Mouse (Mus musculus): ENCODE measurements around the gene Brms1l. TPM values are rescaled to one million over a fixed set of nuclear protein-coding genes. Genes with fewer than 3 reads are reported as not detected.
"Not testable (repeated sequence)": the region's sequence is repeated elsewhere in the genome, so short reads cannot be mapped to it uniquely, and the experiment has no call there.

Brms1l gene
- 10 to 100 TPM; 13.7 to 23.0 (median 14.9) TPM for total RNA-seq (2022)

GRCm38 (mm10) chr12:55836199-55836951 lies at the start of gene Brms1l:
Gene Brms1l, plus strand, starts transcription at chr12:55836324.
- DNase-seq (ENCODE audit: low spot score in 2 of 2), result peak; percentile 88 to 94

DNA sequence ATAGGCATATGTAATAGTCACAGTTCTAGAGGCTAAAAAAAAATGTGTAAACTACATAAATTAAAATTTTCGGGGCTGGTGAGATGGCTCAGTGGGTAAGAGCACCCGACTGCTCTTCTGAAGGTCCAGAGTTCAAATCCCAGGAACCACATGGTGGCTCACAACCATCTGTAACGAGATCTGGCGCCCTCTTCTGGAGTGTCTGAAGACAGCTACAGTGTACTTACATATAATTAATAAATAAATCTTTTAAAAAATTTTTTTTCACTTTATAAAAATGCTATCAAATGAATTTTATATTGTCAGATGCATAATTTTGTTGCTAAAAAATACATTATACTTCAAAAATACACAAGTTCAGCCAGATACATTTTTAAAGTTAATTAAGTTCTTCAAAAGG lies 41.6 kb upstream of the Brms1l start:
- not testable (repeated sequence) for DNase-seq (ENCODE audit: low spot score in 2 of 2)

DNA sequence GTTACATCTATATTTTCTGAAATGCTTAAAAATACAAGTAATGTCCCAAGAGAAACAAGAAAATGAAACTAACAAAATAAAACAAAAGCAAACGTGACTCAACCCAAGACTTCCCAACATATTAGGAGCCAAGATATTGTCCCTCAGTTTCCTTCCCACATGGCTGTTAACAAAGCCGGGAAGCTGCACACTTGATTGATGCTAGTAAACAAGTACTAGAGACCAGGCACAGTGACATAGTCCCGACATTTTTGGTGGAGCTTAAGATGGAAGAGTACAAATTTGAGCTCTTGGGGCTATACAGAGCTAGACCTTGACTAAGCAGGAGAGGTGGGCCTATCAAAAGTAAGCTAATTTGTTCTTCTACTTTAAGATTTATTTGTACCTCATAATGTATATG lies 39.0 kb upstream of the Brms1l start:
- DNase-seq (ENCODE audit: low spot score in 2 of 2), result no peak

DNA sequence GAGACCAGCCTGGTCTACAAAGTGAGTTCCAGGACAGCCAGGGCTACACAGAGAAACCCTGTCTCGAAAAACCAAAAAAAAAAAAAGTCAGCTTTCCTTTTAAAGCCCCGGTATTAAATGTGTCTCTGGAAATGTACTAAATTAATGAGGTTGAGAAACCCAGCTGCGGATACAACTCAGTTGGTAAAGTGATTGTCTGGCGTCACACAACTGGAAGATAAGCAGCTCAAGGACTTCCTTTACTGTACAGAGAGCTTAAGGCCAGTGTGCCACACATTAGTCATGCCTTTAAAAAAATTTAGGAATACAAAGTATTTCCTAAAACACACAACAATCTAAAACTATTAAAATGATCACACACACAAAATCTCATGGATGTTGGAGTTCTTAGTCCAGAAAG lies 37.4 kb upstream of the Brms1l start:
- DNase-seq (ENCODE audit: low spot score in 2 of 2), result no peak

- no peak for DNase-seq (ENCODE audit: low spot score in 2 of 2)
Measured at GRCm38 (mm10) chr12:55800144-55800543, 36.0 kb upstream of the Brms1l start.

DNA sequence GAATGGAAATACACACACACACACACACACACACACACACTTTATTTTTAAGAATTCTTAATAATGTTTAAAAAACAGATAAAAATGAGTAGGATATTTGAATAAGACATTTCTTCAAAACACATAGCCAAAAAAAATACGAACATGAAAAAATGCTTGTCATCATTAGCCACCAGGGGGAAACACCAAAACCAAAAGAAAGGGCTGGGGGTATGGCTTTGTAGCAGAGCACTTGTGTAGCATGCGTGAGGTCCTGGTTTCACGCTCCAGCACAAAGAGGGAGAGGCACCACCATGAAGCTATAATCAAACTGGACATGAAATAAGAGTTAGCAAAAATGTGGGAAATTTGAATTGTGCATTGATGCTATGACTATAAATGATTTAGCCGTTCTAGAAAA lies 35.0 kb upstream of the Brms1l start:
- no peak for DNase-seq (ENCODE audit: low spot score in 2 of 2)

DNA sequence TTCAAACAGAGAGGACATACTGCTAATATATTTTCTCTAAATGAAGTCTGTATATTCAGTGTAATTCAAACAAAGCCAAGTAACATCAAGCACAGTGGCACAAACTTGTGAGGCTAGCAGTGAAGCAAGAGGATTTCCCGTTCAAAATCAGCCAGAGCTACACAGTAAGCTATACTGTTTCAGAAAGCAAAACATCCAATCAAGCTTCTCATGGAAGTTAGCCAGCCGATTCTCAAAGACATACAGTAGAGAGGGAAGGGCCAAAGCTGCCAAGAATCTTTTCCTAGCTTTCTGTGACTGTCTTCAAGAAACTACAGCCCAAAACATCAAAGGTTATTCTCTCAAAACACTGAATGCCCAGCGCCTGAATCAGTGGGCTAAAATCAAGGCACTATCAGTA lies 31.1 kb upstream of the Brms1l start:
- DNase-seq (ENCODE audit: low spot score in 2 of 2), result no peak

DNA sequence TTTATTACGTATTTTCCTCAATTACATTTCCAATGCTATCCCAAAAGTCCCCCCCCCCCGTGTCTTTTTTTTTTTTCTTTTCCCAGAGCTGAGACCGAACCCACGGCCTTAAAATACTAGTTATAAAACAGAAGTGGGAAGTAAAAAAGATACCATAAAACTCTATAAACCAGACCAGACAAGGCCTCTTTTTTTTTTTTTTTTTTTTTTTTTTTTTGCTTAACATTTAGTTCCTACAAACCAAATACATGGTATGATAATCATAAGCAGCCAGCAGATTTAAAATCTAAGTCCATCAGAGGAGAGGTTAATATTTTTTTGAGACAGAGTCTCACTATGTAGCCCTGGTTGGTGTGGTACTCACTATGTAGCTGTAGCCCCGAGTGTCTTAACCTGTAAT lies 19.6 kb upstream of the Brms1l start:
- no peak for DNase-seq (ENCODE audit: low spot score in 2 of 2)

DNA sequence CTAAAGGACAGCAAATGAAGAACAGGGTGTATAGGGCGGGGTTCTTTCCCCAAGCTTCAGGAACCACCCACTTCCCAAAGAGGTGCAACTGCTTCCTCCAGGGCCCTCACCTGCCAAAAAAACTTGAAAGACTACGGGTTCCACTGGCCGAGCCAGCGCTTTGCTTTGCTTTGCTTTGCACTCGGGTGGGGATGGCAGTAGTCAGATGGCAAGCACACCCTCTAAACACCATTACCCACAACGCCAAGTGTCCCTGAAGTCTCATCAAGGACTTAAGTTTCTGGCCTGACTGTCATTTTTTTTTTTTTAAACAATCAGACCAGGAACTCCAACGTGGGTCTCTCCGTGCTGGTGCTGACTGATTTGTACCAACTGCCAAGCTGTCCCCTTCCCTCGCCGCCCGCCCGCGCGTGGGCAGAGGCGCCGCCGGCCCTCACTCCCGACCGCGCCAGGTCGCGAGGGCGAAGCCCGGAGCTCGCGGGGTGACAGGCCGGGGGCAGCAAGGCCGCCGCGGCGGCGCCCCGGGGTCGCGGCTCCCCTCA lies 15.9 kb upstream of the Brms1l start:
- peak; percentile 12 to 30 for DNase-seq (ENCODE audit: low spot score in 2 of 2)

GRCm38 (mm10) chr12:55820661-55821314 lies 15.3 kb upstream of the Brms1l start, which contains the start of gene Ralgapa1:
Gene Ralgapa1, minus strand, starts transcription at chr12:55821167.
- DNase-seq (ENCODE audit: low spot score in 2 of 2), result peak; percentile 68 to 72

GRCm38 (mm10) chr12:55824027-55824426 lies 12.1 kb upstream of the Brms1l start:
- no peak for DNase-seq (ENCODE audit: low spot score in 2 of 2)

DNA sequence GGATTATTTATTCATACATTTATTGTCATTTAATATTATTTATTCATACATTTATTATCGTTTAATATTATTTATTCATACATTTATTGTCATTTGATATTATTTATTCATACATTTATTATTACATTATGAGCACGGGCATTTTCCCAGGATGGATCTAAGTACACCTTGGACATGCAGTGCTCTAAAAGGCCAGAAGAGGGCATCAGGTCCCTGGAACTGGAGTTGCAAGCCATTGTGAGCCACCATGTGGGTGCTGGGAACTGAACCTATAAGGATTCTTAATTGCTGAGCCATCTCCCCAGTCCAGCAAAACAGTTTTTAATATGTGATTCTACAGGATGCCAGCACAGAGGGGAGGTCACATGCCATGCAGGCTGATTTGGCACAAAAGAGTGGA lies 10.6 kb upstream of the Brms1l start:
- no peak for DNase-seq (ENCODE audit: low spot score in 2 of 2)

GRCm38 (mm10) chr12:55831101-55831500 lies 5.0 kb upstream of the Brms1l start:
- DNase-seq (ENCODE audit: low spot score in 2 of 2), result peak; percentile 55 to 60

GRCm38 (mm10) chr12:55832961-55833360 lies 3.2 kb upstream of the Brms1l start:
- no peak for DNase-seq (ENCODE audit: low spot score in 2 of 2)

DNA sequence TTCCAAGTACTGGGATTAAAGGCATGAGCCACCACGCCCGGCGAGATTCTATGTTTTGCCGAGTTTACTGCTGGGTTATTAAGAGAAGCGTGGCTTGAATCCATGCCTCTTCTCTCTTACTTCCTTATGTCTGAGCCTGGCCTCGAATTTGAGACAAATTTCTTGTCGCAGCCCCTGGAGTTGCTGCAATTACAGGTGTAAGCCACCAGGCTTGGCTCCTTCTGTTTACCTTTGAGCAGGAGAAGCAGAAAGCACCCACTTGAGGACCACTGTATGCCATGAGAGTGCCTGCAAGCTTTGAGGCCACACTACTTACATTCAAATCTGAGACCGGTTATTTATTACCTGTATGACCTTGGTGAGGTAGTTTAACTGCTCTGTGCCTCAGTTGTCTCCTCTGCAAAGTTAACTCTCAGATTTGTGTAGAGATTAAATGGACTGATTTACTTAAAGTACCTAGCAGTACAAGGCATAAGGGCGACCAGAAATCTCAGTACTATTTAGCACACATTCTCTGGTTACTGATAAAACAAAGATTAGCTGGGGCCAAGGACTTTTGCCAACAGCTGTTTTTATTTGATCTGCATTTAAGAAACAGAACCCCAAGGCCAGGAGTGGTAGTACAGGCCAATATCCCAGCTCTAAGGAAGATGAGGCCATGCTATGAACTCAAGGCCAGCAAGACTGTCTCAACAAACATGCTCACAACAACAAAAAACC lies 2.1 kb upstream of the Brms1l start:
- DNase-seq (ENCODE audit: low spot score in 2 of 2), result no peak

GRCm38 (mm10) chr12:55834891-55835290 lies 1.2 kb upstream of the Brms1l start:
- no peak for DNase-seq (ENCODE audit: low spot score in 2 of 2)

DNA sequence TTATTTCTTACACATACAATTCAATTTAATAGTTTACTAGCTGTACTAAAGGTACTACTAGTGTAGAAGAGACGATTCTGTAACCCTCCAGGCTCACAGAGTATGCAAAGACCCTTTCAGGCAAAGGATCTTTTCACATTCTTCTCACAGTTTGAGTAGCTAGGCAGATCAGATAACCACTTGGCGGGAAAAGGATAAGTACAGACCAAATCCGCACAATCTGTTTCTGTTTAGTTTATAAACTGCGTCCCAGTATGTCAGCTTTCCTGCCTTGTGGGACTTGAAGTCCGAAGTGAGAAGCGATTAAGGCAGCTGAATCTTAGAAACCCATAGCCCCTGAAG lies 296 bp upstream of the Brms1l start:
- DNase-seq (ENCODE audit: low spot score in 2 of 2), result no peak

- no peak for DNase-seq (ENCODE audit: low spot score in 2 of 2)
Measured at GRCm38 (mm10) chr12:55837495-55837894, 1.4 kb downstream of the Brms1l start.

GRCm38 (mm10) chr12:55846741-55847140 lies 10.6 kb downstream of the Brms1l start:
- DNase-seq (ENCODE audit: low spot score in 2 of 2), result no peak

DNA sequence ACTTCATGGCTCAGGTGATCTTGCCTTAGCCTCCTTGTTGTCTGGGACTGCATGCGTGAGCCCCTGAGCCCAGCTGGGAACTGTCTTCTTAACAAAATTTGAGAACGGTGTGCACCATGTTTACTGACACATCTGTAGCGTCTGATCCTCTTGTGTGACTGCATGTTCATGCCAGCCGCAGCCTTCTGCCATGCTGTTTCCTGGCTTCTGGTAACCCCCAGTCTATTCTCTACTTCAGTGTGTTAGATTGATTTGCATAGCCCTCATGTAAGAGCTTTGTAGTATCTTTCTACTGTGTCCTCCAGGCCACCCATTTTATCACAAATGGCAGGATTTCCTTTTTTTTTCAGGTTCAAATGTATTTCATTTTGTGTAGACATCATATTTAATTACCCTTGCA lies 11.7 kb downstream of the Brms1l start:
- DNase-seq (ENCODE audit: low spot score in 2 of 2), result no peak

GRCm38 (mm10) chr12:55850650-55851049 lies 14.5 kb downstream of the Brms1l start:
- no peak for DNase-seq (ENCODE audit: low spot score in 2 of 2)

Measured in gastrocnemius, adult 8-10 months (tissue).